8 mouse cellular contexts compared by ENCODE assay signal in genomic region chr7:138906441-138906840, GRCm38 (mm10). TPM values are rescaled to one million over a fixed set of nuclear protein-coding genes. Genes with fewer than 3 reads are reported as not detected.
DNase-seq lines count a peak whose midpoint lies in the region; ATAC-seq and TF ChIP-seq lines count a peak whose summit lies in the region.
"Had no signal": no experiment of that assay in that cellular context is flagged by ENCODE, and none has a peak within 500 bp of the region (broad histone marks: within the 10 kb centered on the region; RNA-seq: fewer than 3 reads in every experiment).

No protein-coding gene starts in this region.

- H3K4me1 ChIP-seq in forebrain, embryonic 13.5 days = peaks cover 26% of the 10 kb centered on the region
- H3K4me1 ChIP-seq in liver, embryonic 13.5 days (replicated peaks) = peaks cover 71% of the 10 kb centered on the region
- H3K4me1 ChIP-seq in neural tube, embryonic 14.5 days (ENCODE audit: control insufficient read depth, insufficient read depth, low read length) = peaks cover 7% of the 10 kb centered on the region; the same call in 1 of the 2 replicates

- peak overlapping the region; percentile 44 for H3K4me3 ChIP-seq in layer of hippocampus, adult 2 months
- no peak overlapping the region for H3K4me3 ChIP-seq in forebrain, embryonic 13.5 days
- H3K4me3 ChIP-seq in liver, embryonic 13.5 days (replicated peaks) = peak overlapping the region; percentile 32
- no peak overlapping the region for H3K4me3 ChIP-seq in neural tube, embryonic 14.5 days (ENCODE audit: low read depth, low read length)

- WGBS in forebrain, embryonic 13.5 days = 85% methylated on average over 1 of the region's 1 CpGs
- 29% methylated on average over 1 of the region's 1 CpGs for WGBS in liver, embryonic 13.5 days (ENCODE audit: insufficient replicate concordance)
- 94% methylated on average over 1 of the region's 1 CpGs for WGBS in neural tube, embryonic 14.5 days

- H3K9ac ChIP-seq in forebrain, embryonic 13.5 days = no peak overlapping the region
- H3K9ac ChIP-seq in liver, embryonic 13.5 days = 0 out of 2 replicates have a peak overlapping the region, but pooled peaks have one; percentile 2
- H3K9ac ChIP-seq in neural tube, embryonic 14.5 days (replicated peaks; ENCODE audit: low read depth, low read length) = no peak overlapping the region

- peak overlapping the region; percentile 58 for H3K27ac ChIP-seq in layer of hippocampus, adult 2 months
- no peak overlapping the region for H3K27ac ChIP-seq in forebrain, embryonic 13.5 days
- H3K27ac ChIP-seq in liver, embryonic 13.5 days = peak overlapping the region; percentile 58
- no peak overlapping the region for H3K27ac ChIP-seq in neural tube, embryonic 14.5 days (ENCODE audit: low read depth, low read length)

- 0 out of 2 replicates have a peak, but pooled peaks cover 5% of the 10 kb centered on the region for H3K27me3 ChIP-seq in forebrain, embryonic 13.5 days
- no peaks in the 10 kb centered on the region for H3K27me3 ChIP-seq in liver, embryonic 13.5 days
- no peaks in the 10 kb centered on the region for H3K27me3 ChIP-seq in neural tube, embryonic 14.5 days (ENCODE audit: control insufficient read depth, insufficient read depth, low read length)

- no peak for DNase-seq in layer of hippocampus, adult 2 months (ENCODE audit: low spot score in 2 of 2)
- DNase-seq in layer of hippocampus, postnatal 10 days (ENCODE audit: low spot score in 2 of 2) = no peak
- DNase-seq in liver, embryonic 13.5 days = no peak
- DNase-seq in left cerebral cortex, adult 9 months (ENCODE audit: low spot score in 2 of 2) = no peak
- DNase-seq in embryo, embryonic 9.5 days (ENCODE audit: extremely low spot score) = no peak

- no peaks in the 10 kb centered on the region for H3K36me3 ChIP-seq in forebrain, embryonic 13.5 days (ENCODE audit: poor library complexity, severe bottlenecking)
- H3K36me3 ChIP-seq in liver, embryonic 13.5 days = no peaks in the 10 kb centered on the region
- no peaks in the 10 kb centered on the region for H3K36me3 ChIP-seq in neural tube, embryonic 14.5 days (ENCODE audit: control insufficient read depth, insufficient read depth, low read length)

- H3K9me3 ChIP-seq in forebrain, embryonic 13.5 days (replicated peaks) = no peaks in the 10 kb centered on the region
- H3K9me3 ChIP-seq in liver, embryonic 13.5 days (replicated peaks) = no peaks in the 10 kb centered on the region
- no peaks in the 10 kb centered on the region for H3K9me3 ChIP-seq in neural tube, embryonic 14.5 days (ENCODE audit: control insufficient read depth, low read length)

- TF ChIP-seq CTCF in layer of hippocampus, adult 2 months (conservative IDR thresholded peaks at IDR 0.05) = no peak

- no peak for ATAC-seq in forebrain, embryonic 13.5 days
- no peak for ATAC-seq in liver, embryonic 13.5 days (ENCODE audit: low read depth)
- ATAC-seq in neural tube, embryonic 14.5 days (ENCODE audit: low read depth) = no peak

- peak overlapping the region; percentile 24 for H3K4me2 ChIP-seq in forebrain, embryonic 13.5 days
- H3K4me2 ChIP-seq in liver, embryonic 13.5 days = peak overlapping the region; percentile 55
- peak overlapping the region; percentile 32; the same call in 1 of the 2 replicates for H3K4me2 ChIP-seq in neural tube, embryonic 14.5 days (ENCODE audit: low read depth, low read length)

RNA-seq across cellular contexts. Expression of gene Bnip3, which starts 2.9 kb away (rescaled TPM):
- 100 to 1,000 TPM in 1 of 2 experiments, 10 to 100 TPM in 1; 96.5 to 112 TPM for total RNA-seq in layer of hippocampus, adult 2 months (2021)
- total RNA-seq in layer of hippocampus, postnatal 10 days (2021) = 100 to 1,000 TPM; 106 to 113 TPM
- 58.1 and 61.1 TPM in 2 replicates for polyA plus RNA-seq in forebrain, embryonic 13.5 days (2015; fragmentation: Nextera tagmentation; extraction: Ambion mirVana)
- polyA plus RNA-seq in liver, embryonic 13.5 days (2015; fragmentation: Nextera tagmentation; extraction: Ambion mirVana) = 51.3 and 56.6 TPM in 2 replicates
- polyA plus RNA-seq in neural tube, embryonic 14.5 days (2014; fragmentation: Nextera tagmentation; extraction: Ambion mirVana) = 126 and 143 TPM in 2 replicates

RNA-seq across cellular contexts. Expression of gene Jakmip3, which starts 34.1 kb away (rescaled TPM):
- 10 to 100 TPM; 51.0 to 58.1 TPM for total RNA-seq in layer of hippocampus, adult 2 months (2021)
- total RNA-seq in layer of hippocampus, postnatal 10 days (2021) = 10 to 100 TPM; 54.6 to 60.2 TPM
- 0.41 and 1.0 TPM in 2 replicates for polyA plus RNA-seq in forebrain, embryonic 13.5 days (2015; fragmentation: Nextera tagmentation; extraction: Ambion mirVana)
- polyA plus RNA-seq in liver, embryonic 13.5 days (2015; fragmentation: Nextera tagmentation; extraction: Ambion mirVana) = 0.03 TPM in 1 of 2 replicates, not detected in the other
- 10.1 and 15.0 TPM in 2 replicates for polyA plus RNA-seq in neural tube, embryonic 14.5 days (2014; fragmentation: Nextera tagmentation; extraction: Ambion mirVana)
- polyA plus RNA-seq: thymus, postnatal 0 days had no signal

Comparison
In these comparisons a context has a peak if more than half of its experiments do, and no peak if none do; other contexts are left out.
1. H3K27ac ChIP-seq: peak in layer of hippocampus, adult 2 months (single experiment) and liver, embryonic 13.5 days (single experiment); none in forebrain, embryonic 13.5 days (single experiment) and neural tube, embryonic 14.5 days (single experiment).
2. H3K4me3 ChIP-seq: peak in layer of hippocampus, adult 2 months (single experiment) and liver, embryonic 13.5 days (single experiment); none in forebrain, embryonic 13.5 days (single experiment) and neural tube, embryonic 14.5 days (single experiment).
3. Peak in every context shown above with its lines, with median percentiles within 50 percentile points of each other: H3K4me2 ChIP-seq.